Mouse (Mus musculus): ENCODE results near the gene Fbln1. TPM values are rescaled to one million over a fixed set of nuclear protein-coding genes. Genes with fewer than 3 reads are reported as not detected.

Gene Fbln1
- 11.7 and 12.4 TPM in 2 replicates for polyA plus RNA-seq (2012; rRNA removed)

GRCm38 (mm10) chr15:85205792-85206702 lies at the start of gene Fbln1:
Fbln1 (plus strand) TSS chr15:85205949.
- H3K27me3 ChIP-seq (ENCODE audit: control insufficient read depth, insufficient read depth, low read length): no peaks in the 10 kb centered on the region
- peak within 1 kb of the TSS; percentile 64 for H3K4me3 ChIP-seq (ENCODE audit: control insufficient read depth, low read depth, low read length)
- H3K4me1 ChIP-seq (ENCODE audit: control insufficient read depth, insufficient read depth, low read length): peaks cover 19% of the 10 kb centered on the region
- H3K36me3 ChIP-seq (ENCODE audit: control insufficient read depth, insufficient read depth, low read length): no peaks in the 10 kb centered on the region
- TF ChIP-seq POLR2A (IDR thresholded peaks at IDR 0.05; ENCODE audit: control insufficient read depth, low read depth, low read length) (no peak), CTCF (IDR thresholded peaks at IDR 0.05; ENCODE audit: control insufficient read depth, insufficient read depth, insufficient replicate concordance, low read depth, low read length) (no peak)
- H3K27ac ChIP-seq (ENCODE audit: control insufficient read depth, insufficient read depth, low read depth, low read length): no peak within 1 kb of the TSS

DNA sequence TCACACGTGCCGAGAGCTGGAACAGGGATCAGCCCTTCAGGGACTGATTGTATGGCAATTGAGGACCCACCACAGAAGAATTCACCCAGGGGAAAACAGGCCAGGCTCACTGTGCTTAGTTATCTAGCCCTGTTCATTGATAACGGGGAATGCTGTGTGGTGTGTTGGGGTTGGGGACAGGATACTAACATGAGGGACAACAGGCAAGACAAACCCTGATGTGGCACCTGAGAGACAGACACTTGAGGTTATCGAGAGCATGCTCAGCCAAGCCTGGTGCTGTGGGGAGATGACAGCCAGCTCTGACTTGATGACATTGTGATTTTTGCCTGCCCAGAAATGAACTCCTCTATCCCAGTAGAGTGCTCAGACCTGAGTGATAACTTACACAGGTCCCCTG lies 49.6 kb upstream of the Fbln1 start:
- Histone ChIP-seq H3K27me3 (ENCODE audit: control insufficient read depth, insufficient read depth, low read length) (no peaks in the 10 kb centered on the region), H3K36me3 (ENCODE audit: control insufficient read depth, insufficient read depth, low read length) (no peaks in the 10 kb centered on the region), H3K27ac (ENCODE audit: control insufficient read depth, insufficient read depth, low read depth, low read length) (no peak overlapping the region), H3K4me3 (ENCODE audit: control insufficient read depth, low read depth, low read length) (no peak overlapping the region), H3K4me1 (ENCODE audit: control insufficient read depth, insufficient read depth, low read length) (peaks cover 5% of the 10 kb centered on the region)
- no peak for TF ChIP-seq POLR2A (IDR thresholded peaks at IDR 0.05; ENCODE audit: control insufficient read depth, low read depth, low read length)
- no peak for TF ChIP-seq CTCF (IDR thresholded peaks at IDR 0.05; ENCODE audit: control insufficient read depth, insufficient read depth, insufficient replicate concordance, low read depth, low read length)

GRCm38 (mm10) chr15:85161416-85161815 lies 44.3 kb upstream of the Fbln1 start:
- Histone ChIP-seq H3K36me3 (ENCODE audit: control insufficient read depth, insufficient read depth, low read length) (no peaks in the 10 kb centered on the region), H3K4me3 (ENCODE audit: control insufficient read depth, low read depth, low read length) (no peak overlapping the region), H3K4me1 (ENCODE audit: control insufficient read depth, insufficient read depth, low read length) (no peaks in the 10 kb centered on the region), H3K27ac (ENCODE audit: control insufficient read depth, insufficient read depth, low read depth, low read length) (no peak overlapping the region), H3K27me3 (ENCODE audit: control insufficient read depth, insufficient read depth, low read length) (no peaks in the 10 kb centered on the region)
- TF ChIP-seq POLR2A (IDR thresholded peaks at IDR 0.05; ENCODE audit: control insufficient read depth, low read depth, low read length): no peak
- TF ChIP-seq CTCF (IDR thresholded peaks at IDR 0.05; ENCODE audit: control insufficient read depth, insufficient read depth, insufficient replicate concordance, low read depth, low read length): no peak

GRCm38 (mm10) chr15:85162693-85163663 lies 42.8 kb upstream of the Fbln1 start:
- Histone ChIP-seq H3K27ac (ENCODE audit: control insufficient read depth, insufficient read depth, low read depth, low read length) (no peak overlapping the region), H3K27me3 (ENCODE audit: control insufficient read depth, insufficient read depth, low read length) (no peaks in the 10 kb centered on the region), H3K4me3 (ENCODE audit: control insufficient read depth, low read depth, low read length) (no peak overlapping the region), H3K36me3 (ENCODE audit: control insufficient read depth, insufficient read depth, low read length) (no peaks in the 10 kb centered on the region), H3K4me1 (ENCODE audit: control insufficient read depth, insufficient read depth, low read length) (no peaks in the 10 kb centered on the region)
- TF ChIP-seq CTCF (IDR thresholded peaks at IDR 0.05; ENCODE audit: control insufficient read depth, insufficient read depth, insufficient replicate concordance, low read depth, low read length): no peak
- TF ChIP-seq POLR2A (IDR thresholded peaks at IDR 0.05; ENCODE audit: control insufficient read depth, low read depth, low read length): no peak

DNA sequence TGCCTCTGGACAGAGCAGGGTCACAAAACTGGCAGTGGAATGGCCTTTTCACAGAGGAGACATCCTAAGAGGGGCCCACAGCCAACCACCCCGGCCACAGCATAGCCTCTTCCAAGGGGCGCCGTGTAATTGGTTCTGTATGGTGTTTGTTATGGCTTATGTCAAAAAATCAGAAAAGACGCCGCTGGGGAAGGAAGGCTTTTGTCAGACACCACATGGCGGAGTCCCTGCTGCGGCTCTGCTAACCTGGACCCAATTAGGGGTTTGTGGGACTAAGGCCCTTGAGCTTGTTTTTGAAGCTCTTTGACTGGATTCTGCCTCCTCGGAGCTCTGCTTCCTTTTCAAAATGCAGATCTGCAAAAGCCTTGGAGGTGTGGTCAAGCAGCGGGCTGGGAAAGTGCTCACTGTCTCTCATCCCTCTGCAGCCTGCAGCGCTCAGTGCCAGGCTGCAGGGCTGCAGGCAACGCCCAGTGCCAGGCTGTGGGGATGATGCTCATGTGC lies 39.3 kb upstream of the Fbln1 start:
- Histone ChIP-seq H3K36me3 (ENCODE audit: control insufficient read depth, insufficient read depth, low read length) (no peaks in the 10 kb centered on the region), H3K27ac (ENCODE audit: control insufficient read depth, insufficient read depth, low read depth, low read length) (no peak overlapping the region), H3K4me3 (ENCODE audit: control insufficient read depth, low read depth, low read length) (no peak overlapping the region), H3K4me1 (ENCODE audit: control insufficient read depth, insufficient read depth, low read length) (no peaks in the 10 kb centered on the region), H3K27me3 (ENCODE audit: control insufficient read depth, insufficient read depth, low read length) (no peaks in the 10 kb centered on the region)
- no peak for TF ChIP-seq POLR2A (IDR thresholded peaks at IDR 0.05; ENCODE audit: control insufficient read depth, low read depth, low read length)
- no peak for TF ChIP-seq CTCF (IDR thresholded peaks at IDR 0.05; ENCODE audit: control insufficient read depth, insufficient read depth, insufficient replicate concordance, low read depth, low read length)

GRCm38 (mm10) chr15:85167086-85167679 lies 38.6 kb upstream of the Fbln1 start:
- Histone ChIP-seq H3K4me3 (ENCODE audit: control insufficient read depth, low read depth, low read length) (no peak overlapping the region), H3K27me3 (ENCODE audit: control insufficient read depth, insufficient read depth, low read length) (no peaks in the 10 kb centered on the region), H3K4me1 (ENCODE audit: control insufficient read depth, insufficient read depth, low read length) (no peaks in the 10 kb centered on the region), H3K36me3 (ENCODE audit: control insufficient read depth, insufficient read depth, low read length) (no peaks in the 10 kb centered on the region), H3K27ac (ENCODE audit: control insufficient read depth, insufficient read depth, low read depth, low read length) (no peak overlapping the region)
- no peak for TF ChIP-seq CTCF (IDR thresholded peaks at IDR 0.05; ENCODE audit: control insufficient read depth, insufficient read depth, insufficient replicate concordance, low read depth, low read length)
- no peak for TF ChIP-seq POLR2A (IDR thresholded peaks at IDR 0.05; ENCODE audit: control insufficient read depth, low read depth, low read length)

All from testis, adult 2 months (tissue).